Mouse (Mus musculus) stomach, embryonic 14.5 days (tissue): ENCODE measurements around the gene Kmt5a. TPM values are rescaled to one million over a fixed set of nuclear protein-coding genes. Genes with fewer than 3 reads are reported as not detected.
"Not testable (repeated sequence)": the region's sequence is repeated elsewhere in the genome, so short reads cannot be mapped to it uniquely, and the experiment has no call there.

Experiments
- ATAC-seq: fragments of 200-750 bp; cut with Nextera tagmentation; 2 replicates; pipeline ENCODE4 v1.8.0; 2017; ENCODE audit warnings: low read depth, moderate TSS enrichment; ENCODE audit not compliant: insufficient number of reproducible peaks, insufficient read depth, low FRiP score
- H3K27ac ChIP-seq: fragments of 300-500 bp; sonication (generic); 2 replicates; pipeline ENCODE4 v1.5.1; 2014; ENCODE audit warnings: mild to moderate bottlenecking, low read length, moderate library complexity, mixed read lengths
- H3K27me3 ChIP-seq: fragments of 300-500 bp; sonication (generic); 2 replicates; pipeline ENCODE4 v1.6.1; 2014; ENCODE audit warnings: low read length, control low read depth, mixed read lengths; ENCODE audit not compliant: control insufficient read depth, insufficient read depth
- H3K36me3 ChIP-seq: fragments of 300-500 bp; sonication (generic); 2 replicates; pipeline ENCODE4 v1.6.1; 2014; ENCODE audit warnings: mild to moderate bottlenecking, control low read depth, low read length, moderate library complexity, mixed read lengths; ENCODE audit not compliant: control insufficient read depth, insufficient read depth
- H3K4me1 ChIP-seq: fragments of 300-500 bp; sonication (generic); 2 replicates; pipeline ENCODE4 v1.6.1; 2014; ENCODE audit warnings: low read length, control low read depth, mixed read lengths; ENCODE audit not compliant: control insufficient read depth, insufficient read depth
- H3K4me2 ChIP-seq: fragments of 300-500 bp; sonication (generic); replicated peaks from 2 replicates; pipeline ENCODE4 v1.6.1; 2014; ENCODE audit warnings: low read depth, low read length, control low read depth
- H3K4me3 ChIP-seq: fragments of 300-500 bp; sonication (generic); 2 replicates; pipeline ENCODE4 v1.5.1; 2014; ENCODE audit warnings: low read depth, low read length, control low read depth
- H3K9ac ChIP-seq: fragments of 300-500 bp; sonication (generic); replicated peaks from 2 replicates; pipeline ENCODE4 v1.6.1; 2014; ENCODE audit warnings: low read depth, mild to moderate bottlenecking, control low read depth, low read length, moderate library complexity, mixed read lengths
- H3K9me3 ChIP-seq: fragments of 300-500 bp; sonication (generic); 2 replicates; pipeline ENCODE4 v1.6.1; 2016; ENCODE audit warnings: low read depth, low read length, control low read depth; ENCODE audit not compliant: control insufficient read depth
- WGBS: fragments of 180-500 bp; shearing (Covaris S2); extraction: QIAGEN DNeasy Blood & Tissue Kit; methylation state at CpG from one replicate; pipeline ENCODE4 v1.1.7; 2014; 5-methylcytosine and 5-hydroxymethylcytosine counted together
- polyA plus RNA-seq: library from polyadenylated mRNA; unstranded; fragments of >200 nt; fragmentation: Nextera tagmentation; extraction: Ambion mirVana; gene quantifications from 2 replicates; pipeline ENCODE4 v1.2.1, GENCODE M21; 2014

Gene Kmt5a
- polyA plus RNA-seq, 1 experiment from 2014 or later: 59.8 TPM

GRCm38 (mm10) chr5:124450641-124451340, 11.1 kb downstream of the Kmt5a start:
- Histone ChIP-seq H3K4me2 (0 out of 2 replicates have a peak overlapping the region, but pooled peaks have one; percentile 8), H3K27me3 (no peaks in the 10 kb centered on the region), H3K9ac (no peak overlapping the region), H3K4me1 (peaks cover 8% of the 10 kb centered on the region; the same call in 1 of the 2 replicates), H3K36me3 (peaks cover 79% of the 10 kb centered on the region), H3K27ac (peak overlapping the region; percentile 69), H3K4me3 (no peak overlapping the region), H3K9me3 (no peaks in the 10 kb centered on the region)
- 74% methylated on average over 16 of the region's 16 CpGs for WGBS
- peak; percentile 66 for ATAC-seq

GRCm38 (mm10) chr5:124452494-124453228, 12.9 kb downstream of the Kmt5a start:
- peaks cover 91% of the 10 kb centered on the region for H3K36me3 ChIP-seq
- H3K4me1 ChIP-seq: peaks cover 8% of the 10 kb centered on the region; the same call in 1 of the 2 replicates
- no peaks in the 10 kb centered on the region for H3K9me3 ChIP-seq
- H3K27me3 ChIP-seq: no peaks in the 10 kb centered on the region
- no peak for ATAC-seq
- H3K4me2 ChIP-seq: no peak overlapping the region
- H3K4me3 ChIP-seq: no peak overlapping the region
- H3K9ac ChIP-seq: no peak overlapping the region
- peak overlapping the region; percentile 15; the same call in 1 of the 2 replicates for H3K27ac ChIP-seq
- 77% methylated on average over 15 of the region's 15 CpGs for WGBS

DNA sequence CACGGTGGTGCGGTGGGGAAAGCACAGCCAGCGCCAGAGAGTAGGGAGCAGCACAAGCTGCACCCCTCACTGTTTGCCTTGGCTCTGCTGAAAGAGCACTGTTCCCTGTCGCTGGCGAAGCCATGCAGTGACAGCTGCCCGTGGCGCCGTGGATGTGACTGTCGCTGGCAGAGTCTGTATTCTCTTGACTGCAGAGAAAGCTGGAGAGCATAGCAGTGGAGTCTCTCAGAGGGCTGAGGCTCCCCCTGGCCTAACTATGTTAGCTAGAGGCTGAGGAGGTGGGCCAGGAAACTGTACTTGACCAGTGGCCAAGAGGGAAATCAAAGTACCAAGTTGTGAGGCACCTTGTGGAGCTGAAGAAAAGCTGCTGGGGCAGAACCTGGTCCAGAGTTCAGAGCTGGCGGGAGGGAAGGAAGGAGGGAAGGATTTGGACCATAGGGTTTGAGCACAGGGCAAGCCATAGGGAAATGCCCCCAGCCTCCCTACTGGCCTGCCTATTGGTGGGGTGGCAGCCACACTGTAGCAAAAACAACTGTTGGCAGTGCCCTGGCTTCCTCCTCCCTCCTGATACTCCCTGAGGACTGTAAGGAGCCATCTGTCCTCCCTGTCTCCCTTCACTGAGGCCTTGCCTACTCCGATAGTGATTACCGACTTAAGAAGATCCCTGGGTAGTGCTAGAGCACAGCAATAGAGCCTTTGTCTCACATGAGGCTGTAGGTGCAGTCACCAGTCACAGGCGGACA, 13.8 kb downstream of the Kmt5a start:
- peaks cover 91% of the 10 kb centered on the region for H3K36me3 ChIP-seq
- H3K27ac ChIP-seq: peak overlapping the region; percentile 15; the same call in 1 of the 2 replicates
- 86% methylated on average over 13 of the region's 13 CpGs for WGBS
- no peaks in the 10 kb centered on the region for H3K27me3 ChIP-seq
- no peak overlapping the region for H3K9ac ChIP-seq
- H3K9me3 ChIP-seq: no peaks in the 10 kb centered on the region
- H3K4me1 ChIP-seq: peaks cover 8% of the 10 kb centered on the region; the same call in 1 of the 2 replicates
- no peak overlapping the region for H3K4me2 ChIP-seq
- no peak overlapping the region for H3K4me3 ChIP-seq
- ATAC-seq: no peak

GRCm38 (mm10) chr5:124454082-124454419, 14.3 kb downstream of the Kmt5a start:
- H3K36me3 ChIP-seq: peaks cover 92% of the 10 kb centered on the region
- H3K27me3 ChIP-seq: no peaks in the 10 kb centered on the region
- ATAC-seq: no peak
- H3K4me3 ChIP-seq: no peak overlapping the region
- no peak overlapping the region for H3K4me2 ChIP-seq
- no peaks in the 10 kb centered on the region for H3K9me3 ChIP-seq
- H3K4me1 ChIP-seq: peaks cover 8% of the 10 kb centered on the region; the same call in 1 of the 2 replicates
- no peak overlapping the region for H3K9ac ChIP-seq
- WGBS: 81% methylated on average over 1 of the region's 1 CpGs
- no peak overlapping the region for H3K27ac ChIP-seq

- Histone ChIP-seq H3K27ac (no peak overlapping the region), H3K9ac (no peak overlapping the region), H3K4me2 (no peak overlapping the region), H3K36me3 (peaks cover 90% of the 10 kb centered on the region), H3K4me3 (no peak overlapping the region), H3K4me1 (0 out of 2 replicates have a peak, but pooled peaks cover 3% of the 10 kb centered on the region), H3K9me3 (no peaks in the 10 kb centered on the region), H3K27me3 (no peaks in the 10 kb centered on the region)
- no peak for ATAC-seq
- 90% methylated on average over 6 of the region's 6 CpGs for WGBS
Observed at GRCm38 (mm10) chr5:124456762-124457161, 17.0 kb downstream of the Kmt5a start.

GRCm38 (mm10) chr5:124460922-124461321, 21.2 kb downstream of the Kmt5a start:
- not testable (repeated sequence) for H3K9me3 ChIP-seq, H3K4me3 ChIP-seq, H3K4me1 ChIP-seq, H3K4me2 ChIP-seq, H3K9ac ChIP-seq, ATAC-seq, H3K27me3 ChIP-seq, H3K27ac ChIP-seq
- 89% methylated on average over 14 of the region's 14 CpGs for WGBS
- peaks cover 71% of the 10 kb centered on the region for H3K36me3 ChIP-seq

DNA sequence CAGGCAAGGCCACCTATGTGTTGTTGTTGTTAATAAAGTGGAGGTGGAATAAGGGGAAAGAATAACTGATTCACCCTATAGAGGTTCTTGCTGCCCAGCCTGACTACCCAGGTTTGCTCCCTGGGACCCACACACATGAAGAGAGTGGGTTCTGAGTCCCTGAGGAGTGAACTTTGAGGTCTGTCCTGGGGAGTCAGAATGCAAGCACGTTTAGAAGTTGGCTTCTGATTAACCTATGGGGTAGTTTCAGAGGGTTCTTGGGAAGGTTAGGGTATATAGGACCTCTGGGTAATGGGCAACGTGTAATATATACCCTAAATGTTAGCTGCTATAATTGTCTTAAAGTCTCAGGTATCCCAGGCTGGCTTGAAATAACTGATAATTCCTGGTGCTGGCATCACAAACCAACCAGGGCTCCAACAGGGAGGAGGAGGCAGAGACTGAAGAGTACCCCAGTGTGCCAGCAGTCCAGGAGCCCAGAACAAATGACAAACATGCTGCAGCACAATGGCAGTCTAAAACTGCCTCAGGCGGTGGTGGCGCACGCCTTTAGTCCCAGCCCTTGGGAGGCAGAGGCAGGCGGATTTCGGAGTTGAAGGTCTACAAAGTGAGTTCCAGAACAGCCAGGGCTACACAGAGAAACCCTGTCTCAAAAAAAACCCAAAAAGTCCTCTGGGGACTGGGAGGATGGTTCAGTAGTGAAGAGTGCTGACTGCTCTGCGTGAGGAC, 22.7 kb downstream of the Kmt5a start:
- Histone ChIP-seq H3K36me3 (peaks cover 56% of the 10 kb centered on the region), H3K27ac (no peak overlapping the region), H3K4me1 (no peaks in the 10 kb centered on the region), H3K4me2 (no peak overlapping the region), H3K27me3 (no peaks in the 10 kb centered on the region), H3K4me3 (no peak overlapping the region), H3K9me3 (no peaks in the 10 kb centered on the region), H3K9ac (no peak overlapping the region)
- no peak for ATAC-seq
- WGBS: 86% methylated on average over 8 of the region's 8 CpGs

DNA sequence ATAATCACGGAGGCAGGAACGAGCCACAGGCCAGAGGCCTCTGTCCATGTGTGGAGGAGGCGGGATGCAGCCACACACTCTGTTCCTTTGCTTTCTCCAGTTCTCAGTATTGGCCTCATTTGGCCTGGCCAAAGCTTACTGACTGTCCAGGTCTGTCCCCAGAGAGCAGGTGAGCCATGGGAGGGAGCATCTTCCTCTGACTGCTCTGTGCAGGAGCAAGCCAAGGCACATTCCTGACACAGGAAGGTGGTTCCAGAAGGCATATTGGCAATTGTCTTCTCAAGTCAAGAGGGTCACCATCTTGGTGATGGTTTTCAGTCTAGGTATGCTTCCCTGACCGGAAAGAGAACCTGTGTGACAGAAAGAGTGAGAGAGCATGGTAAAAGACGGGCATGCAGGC, 23.7 kb downstream of the Kmt5a start:
- no peak overlapping the region for H3K9ac ChIP-seq
- H3K27me3 ChIP-seq: no peaks in the 10 kb centered on the region
- no peaks in the 10 kb centered on the region for H3K4me1 ChIP-seq
- no peak overlapping the region for H3K4me3 ChIP-seq
- H3K9me3 ChIP-seq: no peaks in the 10 kb centered on the region
- no peak for ATAC-seq
- H3K27ac ChIP-seq: no peak overlapping the region
- no peak overlapping the region for H3K4me2 ChIP-seq
- 86% methylated on average over 5 of the region's 5 CpGs for WGBS
- peaks cover 46% of the 10 kb centered on the region for H3K36me3 ChIP-seq
